Mouse (Mus musculus): ENCODE data around the gene Tfe3. TPM values are rescaled to one million over a fixed set of nuclear protein-coding genes. Genes with fewer than 3 reads are reported as not detected.
A peak's percentile ranks its signal among the peaks of the same experiment; 100 is the strongest.

The Tfe3 gene
- polyA plus RNA-seq, 1 experiment from 2014 or later = 21.9 TPM

DNA sequence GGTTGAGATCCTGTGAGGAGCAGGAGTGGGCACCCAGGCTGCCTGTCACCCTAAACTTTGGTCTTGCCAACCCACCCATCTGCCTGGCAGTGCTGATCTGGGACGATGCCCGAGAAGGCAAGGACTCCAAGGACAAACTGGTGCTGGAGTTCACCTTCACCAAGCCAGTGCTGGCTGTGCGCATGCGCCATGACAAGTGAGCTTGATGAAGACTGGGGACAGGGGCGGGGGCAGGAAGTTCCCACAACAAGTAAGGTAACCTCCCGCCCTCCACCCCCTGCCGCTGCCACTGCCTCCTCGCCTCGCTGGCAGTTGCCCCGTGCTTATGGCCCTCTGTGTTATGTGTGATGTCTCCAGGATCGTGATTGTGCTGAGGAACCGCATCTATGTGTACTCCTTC is 36.5 kb upstream of the Tfe3 start:
- Histone ChIP-seq H3K27ac (ENCODE audit: low read length) (no peak overlapping the region), H3K9ac (replicated peaks; ENCODE audit: low read depth, low read length) (no peak overlapping the region), H3K4me1 (replicated peaks; ENCODE audit: control insufficient read depth, insufficient read depth, low read length) (peaks cover 16% of the 10 kb centered on the region), H3K4me3 (replicated peaks; ENCODE audit: low read length) (no peak overlapping the region), H3K4me2 (ENCODE audit: low read length) (no peak overlapping the region), H3K27me3 (replicated peaks; ENCODE audit: control insufficient read depth, insufficient read depth, low read length) (no peaks in the 10 kb centered on the region), H3K9me3 (ENCODE audit: control insufficient read depth, low read length) (no peaks in the 10 kb centered on the region), H3K36me3 (ENCODE audit: control insufficient read depth, insufficient read depth) (no peaks in the 10 kb centered on the region)
- ATAC-seq = no peak
- WGBS = 88% methylated on average over 12 of the region's 12 CpGs

DNA sequence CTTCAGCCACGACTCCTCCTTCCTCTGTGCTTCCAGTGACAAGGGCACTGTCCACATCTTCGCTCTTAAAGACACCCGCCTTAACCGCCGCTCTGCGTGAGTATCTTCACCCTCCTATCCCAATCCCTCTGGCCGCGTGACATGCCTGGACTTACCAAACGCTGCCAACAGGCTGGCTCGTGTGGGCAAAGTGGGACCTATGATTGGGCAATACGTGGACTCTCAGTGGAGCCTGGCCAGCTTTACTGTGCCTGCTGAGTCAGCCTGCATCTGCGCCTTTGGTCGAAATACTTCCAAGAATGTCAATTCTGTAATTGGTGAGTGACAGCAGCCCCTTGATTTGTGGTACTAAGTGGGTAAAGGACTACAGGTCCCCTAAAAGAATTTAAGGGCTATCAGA is 35.2 kb upstream of the Tfe3 start:
- Histone ChIP-seq H3K27me3 (replicated peaks; ENCODE audit: control insufficient read depth, insufficient read depth, low read length) (no peaks in the 10 kb centered on the region), H3K9me3 (ENCODE audit: control insufficient read depth, low read length) (no peaks in the 10 kb centered on the region), H3K4me1 (replicated peaks; ENCODE audit: control insufficient read depth, insufficient read depth, low read length) (peaks cover 16% of the 10 kb centered on the region), H3K9ac (replicated peaks; ENCODE audit: low read depth, low read length) (no peak overlapping the region), H3K27ac (ENCODE audit: low read length) (no peak overlapping the region), H3K36me3 (ENCODE audit: control insufficient read depth, insufficient read depth) (no peaks in the 10 kb centered on the region), H3K4me2 (ENCODE audit: low read length) (no peak overlapping the region), H3K4me3 (replicated peaks; ENCODE audit: low read length) (no peak overlapping the region)
- no peak for ATAC-seq
- WGBS = 94% methylated on average over 13 of the region's 13 CpGs

DNA sequence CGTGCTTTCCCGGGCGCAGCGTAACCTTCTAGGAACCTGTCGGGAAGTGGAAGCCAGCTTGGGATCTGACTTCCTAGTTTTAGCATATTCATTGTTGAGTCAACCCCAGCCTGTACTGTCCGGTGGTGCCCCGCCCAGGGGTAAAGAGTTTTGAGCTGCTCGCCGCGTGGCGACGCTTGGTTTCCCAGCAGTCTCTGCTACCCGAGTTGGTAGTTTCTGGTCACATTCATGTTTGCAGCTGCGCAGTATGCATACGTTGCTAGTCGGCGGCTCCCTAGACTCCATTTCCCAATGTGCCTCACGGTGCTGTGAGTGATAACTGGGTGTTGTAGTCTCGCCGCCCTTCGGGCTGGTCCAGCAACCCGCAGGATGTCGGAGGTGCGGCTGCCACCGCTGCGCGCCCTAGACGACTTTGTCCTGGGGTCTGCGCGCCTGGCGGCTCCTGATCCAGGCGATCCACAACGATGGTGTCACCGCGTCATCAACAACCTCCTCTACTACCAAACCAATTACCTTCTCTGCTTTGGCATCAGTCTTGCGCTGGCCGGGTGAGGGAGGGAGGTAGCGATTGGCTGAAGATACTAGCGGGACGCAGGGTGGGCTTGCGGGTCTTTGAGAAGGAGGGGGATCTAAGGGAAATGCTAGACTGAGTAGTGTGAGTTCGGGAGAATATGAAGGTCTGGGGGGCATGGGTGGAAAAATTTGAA is 34.0 kb upstream of the Tfe3 start, which contains the start of gene Praf2:
TSS of gene Praf2 (plus strand) at position 225 of the 707 bp plus-strand sequence.
- 19% methylated on average over 42 of the region's 42 CpGs for WGBS
- peak within 1 kb of the TSS; percentile 53 for H3K4me3 ChIP-seq (replicated peaks; ENCODE audit: low read length)
- H3K4me2 ChIP-seq (ENCODE audit: low read length) = peak within 1 kb of the TSS; percentile 69
- no peaks in the 10 kb centered on the region for H3K27me3 ChIP-seq (replicated peaks; ENCODE audit: control insufficient read depth, insufficient read depth, low read length)
- peak within 1 kb of the TSS; percentile 27; the same call in 1 of the 2 replicates for H3K27ac ChIP-seq (ENCODE audit: low read length)
- peak within 1 kb of the TSS; percentile 55 for H3K9ac ChIP-seq (replicated peaks; ENCODE audit: low read depth, low read length)
- peak; percentile 96 for ATAC-seq
- no peaks in the 10 kb centered on the region for H3K36me3 ChIP-seq (ENCODE audit: control insufficient read depth, insufficient read depth)
- H3K9me3 ChIP-seq (ENCODE audit: control insufficient read depth, low read length) = no peaks in the 10 kb centered on the region
- H3K4me1 ChIP-seq (replicated peaks; ENCODE audit: control insufficient read depth, insufficient read depth, low read length) = peaks cover 10% of the 10 kb centered on the region

DNA sequence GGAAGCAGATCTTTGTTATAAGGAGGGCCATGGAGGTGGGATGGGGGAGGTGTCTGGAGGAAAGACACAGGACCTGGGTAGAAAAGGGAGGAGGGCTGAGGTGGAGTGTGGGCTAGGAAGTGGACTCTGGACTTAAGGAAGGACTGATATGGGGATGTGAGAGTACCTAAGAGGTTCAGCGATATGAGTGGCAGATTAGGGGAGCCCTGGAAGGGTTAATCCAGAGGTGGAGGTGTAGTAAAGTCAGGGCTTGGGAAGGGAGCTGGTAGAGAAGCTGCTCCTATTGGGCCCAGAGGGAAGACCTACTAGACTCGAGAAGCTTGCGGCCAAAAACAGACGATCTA is 33.5 kb upstream of the Tfe3 start:
- Histone ChIP-seq H3K9me3 (ENCODE audit: control insufficient read depth, low read length) (no peaks in the 10 kb centered on the region), H3K9ac (replicated peaks; ENCODE audit: low read depth, low read length) (peak overlapping the region; percentile 55), H3K27ac (ENCODE audit: low read length) (no peak overlapping the region), H3K4me1 (replicated peaks; ENCODE audit: control insufficient read depth, insufficient read depth, low read length) (peaks cover 10% of the 10 kb centered on the region), H3K4me3 (replicated peaks; ENCODE audit: low read length) (peak overlapping the region; percentile 53), H3K36me3 (ENCODE audit: control insufficient read depth, insufficient read depth) (no peaks in the 10 kb centered on the region), H3K27me3 (replicated peaks; ENCODE audit: control insufficient read depth, insufficient read depth, low read length) (no peaks in the 10 kb centered on the region), H3K4me2 (ENCODE audit: low read length) (peak overlapping the region; percentile 69)
- ATAC-seq = no peak; the same call in 1 of the 2 replicates
- 37% methylated on average over 4 of the region's 4 CpGs for WGBS

DNA sequence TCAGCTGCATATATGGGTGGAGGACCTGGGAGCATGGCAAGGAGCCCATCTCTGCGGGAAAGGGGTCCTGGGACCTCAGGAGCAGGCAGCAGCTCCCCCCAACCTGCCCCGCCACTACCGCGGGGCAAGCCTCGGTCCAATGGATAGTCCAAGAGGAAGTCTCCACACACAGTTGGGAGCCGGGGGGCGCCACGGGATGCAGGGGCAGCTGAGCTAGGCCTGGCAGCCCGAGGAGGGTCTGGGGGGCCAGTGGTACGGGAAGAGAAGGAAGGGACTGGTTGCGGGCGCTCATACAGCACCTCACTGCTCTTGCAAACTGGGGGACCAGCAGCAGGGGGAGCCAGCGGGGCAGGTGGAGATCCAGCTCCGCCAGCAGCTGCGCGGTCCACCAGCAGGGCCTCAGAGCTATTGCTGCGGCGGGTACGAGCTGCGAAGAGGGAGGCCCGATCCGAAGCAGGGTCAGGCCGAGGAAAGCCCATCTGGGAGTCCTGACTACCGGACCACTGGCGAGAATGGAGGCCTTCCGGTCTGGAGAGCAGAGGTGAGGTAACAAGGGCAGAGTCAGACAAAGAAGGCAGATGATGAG is 28.7 kb upstream of the Tfe3 start:
- Histone ChIP-seq H3K9ac (replicated peaks; ENCODE audit: low read depth, low read length) (no peak overlapping the region), H3K4me1 (replicated peaks; ENCODE audit: control insufficient read depth, insufficient read depth, low read length) (peaks cover 6% of the 10 kb centered on the region), H3K36me3 (ENCODE audit: control insufficient read depth, insufficient read depth) (0 out of 2 replicates have a peak, but pooled peaks cover 8% of the 10 kb centered on the region), H3K9me3 (ENCODE audit: control insufficient read depth, low read length) (no peaks in the 10 kb centered on the region), H3K27ac (ENCODE audit: low read length) (no peak overlapping the region), H3K4me2 (ENCODE audit: low read length) (no peak overlapping the region), H3K4me3 (replicated peaks; ENCODE audit: low read length) (no peak overlapping the region), H3K27me3 (replicated peaks; ENCODE audit: control insufficient read depth, insufficient read depth, low read length) (no peaks in the 10 kb centered on the region)
- ATAC-seq = no peak
- WGBS = 28% methylated on average over 25 of the region's 26 CpGs

DNA sequence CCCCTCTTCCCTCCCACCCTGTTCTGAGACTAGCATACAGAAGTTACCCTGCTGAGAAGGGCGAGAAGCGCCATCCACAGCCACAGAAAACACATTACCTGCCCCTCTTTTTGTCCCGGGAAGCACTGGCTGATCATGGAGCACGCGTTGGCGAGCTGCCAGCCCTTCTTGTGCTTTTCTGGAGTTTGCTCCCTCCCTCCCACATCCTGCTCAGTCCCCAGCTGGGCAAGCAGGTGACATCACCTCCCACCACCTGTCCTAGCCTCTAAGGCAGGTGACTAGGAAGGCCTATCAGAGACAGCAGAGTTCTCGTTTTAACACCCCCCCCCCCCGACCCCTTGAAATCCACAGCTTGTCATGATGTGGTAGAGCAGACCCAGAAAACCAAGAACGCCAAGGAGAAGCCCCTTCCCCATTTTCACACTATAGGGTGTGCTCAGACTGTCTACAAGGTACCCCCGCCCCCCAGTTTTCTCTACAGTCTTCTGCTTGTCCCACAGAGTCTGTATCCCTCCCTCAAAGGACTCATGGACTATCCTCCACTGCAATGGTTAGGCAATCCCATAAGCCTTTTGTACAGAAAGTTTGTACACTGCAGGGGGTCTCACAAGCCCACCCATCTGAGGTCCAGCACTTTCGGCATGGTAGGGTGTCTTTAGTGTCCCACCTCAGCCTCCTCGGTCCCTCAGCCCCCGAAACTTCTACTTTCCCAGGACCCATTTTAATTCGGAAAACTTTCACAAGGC is 22.9 kb upstream of the Tfe3 start:
- WGBS = 63% methylated on average over 11 of the region's 14 CpGs
- Histone ChIP-seq H3K36me3 (ENCODE audit: control insufficient read depth, insufficient read depth) (0 out of 2 replicates have a peak, but pooled peaks cover 8% of the 10 kb centered on the region), H3K9me3 (ENCODE audit: control insufficient read depth, low read length) (no peaks in the 10 kb centered on the region), H3K27me3 (replicated peaks; ENCODE audit: control insufficient read depth, insufficient read depth, low read length) (no peaks in the 10 kb centered on the region), H3K4me2 (ENCODE audit: low read length) (no peak overlapping the region), H3K4me1 (replicated peaks; ENCODE audit: control insufficient read depth, insufficient read depth, low read length) (peaks cover 4% of the 10 kb centered on the region; the same call in 1 of the 2 replicates), H3K9ac (replicated peaks; ENCODE audit: low read depth, low read length) (no peak overlapping the region), H3K4me3 (replicated peaks; ENCODE audit: low read length) (no peak overlapping the region), H3K27ac (ENCODE audit: low read length) (no peak overlapping the region)
- ATAC-seq = no peak

DNA sequence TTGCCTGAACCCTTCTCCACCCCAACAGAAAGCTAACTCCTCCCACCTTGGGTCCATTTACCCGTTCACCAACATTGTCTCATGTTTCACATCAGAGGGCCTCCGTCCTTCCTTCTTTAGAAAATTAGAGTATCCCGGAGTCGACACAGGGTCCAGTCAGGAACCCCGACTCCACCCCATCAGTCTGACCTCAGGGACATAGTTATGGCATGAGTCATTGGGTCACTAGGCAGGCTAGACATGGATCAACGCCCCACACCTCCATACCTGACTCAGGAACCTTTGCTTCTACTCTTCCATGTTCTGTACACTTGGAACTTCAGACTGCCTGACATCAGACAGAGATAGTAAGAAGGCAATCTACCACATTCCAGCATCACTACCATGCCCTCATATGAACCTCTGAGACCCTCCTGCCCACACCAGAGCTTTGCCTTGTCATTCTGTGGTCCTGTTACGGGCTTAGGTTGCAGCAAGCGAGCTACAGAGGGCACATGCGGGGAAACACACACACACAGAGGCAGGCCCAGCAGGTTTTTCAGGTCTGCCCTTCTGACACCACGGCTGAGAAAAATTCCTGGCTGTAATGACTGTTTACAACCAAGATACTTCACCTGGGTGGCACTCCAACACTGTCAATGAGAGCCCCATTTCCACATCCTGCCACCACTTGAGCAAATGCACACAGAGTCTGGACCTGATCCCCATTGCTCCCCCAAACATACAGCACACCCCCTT is 22.1 kb upstream of the Tfe3 start:
- Histone ChIP-seq H3K4me2 (ENCODE audit: low read length) (no peak overlapping the region), H3K9ac (replicated peaks; ENCODE audit: low read depth, low read length) (no peak overlapping the region), H3K4me1 (replicated peaks; ENCODE audit: control insufficient read depth, insufficient read depth, low read length) (peaks cover 4% of the 10 kb centered on the region; the same call in 1 of the 2 replicates), H3K4me3 (replicated peaks; ENCODE audit: low read length) (no peak overlapping the region), H3K27ac (ENCODE audit: low read length) (no peak overlapping the region), H3K27me3 (replicated peaks; ENCODE audit: control insufficient read depth, insufficient read depth, low read length) (no peaks in the 10 kb centered on the region), H3K36me3 (ENCODE audit: control insufficient read depth, insufficient read depth) (0 out of 2 replicates have a peak, but pooled peaks cover 8% of the 10 kb centered on the region), H3K9me3 (ENCODE audit: control insufficient read depth, low read length) (no peaks in the 10 kb centered on the region)
- WGBS = 79% methylated on average over 10 of the region's 10 CpGs
- no peak for ATAC-seq

DNA sequence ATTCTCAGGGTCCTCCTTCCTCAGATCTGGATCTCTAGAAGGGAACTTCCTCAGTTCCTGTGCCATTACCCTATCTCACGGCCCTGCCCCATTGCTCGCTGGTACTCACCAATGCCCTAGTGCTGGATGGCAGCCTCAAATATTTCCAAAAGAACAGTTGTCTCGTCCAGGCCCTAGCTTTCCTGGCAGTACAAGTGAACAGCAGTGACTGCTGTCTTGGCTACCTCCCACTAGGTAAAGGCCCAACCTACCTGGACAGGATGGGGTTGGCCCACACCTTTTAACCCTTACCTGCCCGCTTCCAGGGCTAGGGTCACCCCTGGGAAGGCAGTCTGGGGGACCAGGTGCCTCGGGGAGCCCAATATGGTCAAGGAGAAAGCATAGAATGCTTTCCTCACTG is 21.3 kb upstream of the Tfe3 start:
- Histone ChIP-seq H3K9ac (replicated peaks; ENCODE audit: low read depth, low read length) (no peak overlapping the region), H3K9me3 (ENCODE audit: control insufficient read depth, low read length) (no peaks in the 10 kb centered on the region), H3K4me1 (replicated peaks; ENCODE audit: control insufficient read depth, insufficient read depth, low read length) (peaks cover 4% of the 10 kb centered on the region; the same call in 1 of the 2 replicates), H3K27ac (ENCODE audit: low read length) (no peak overlapping the region), H3K4me3 (replicated peaks; ENCODE audit: low read length) (no peak overlapping the region), H3K27me3 (replicated peaks; ENCODE audit: control insufficient read depth, insufficient read depth, low read length) (no peaks in the 10 kb centered on the region), H3K4me2 (ENCODE audit: low read length) (no peak overlapping the region), H3K36me3 (ENCODE audit: control insufficient read depth, insufficient read depth) (0 out of 2 replicates have a peak, but pooled peaks cover 6% of the 10 kb centered on the region)
- 87% methylated on average over 5 of the region's 5 CpGs for WGBS
- no peak for ATAC-seq

DNA sequence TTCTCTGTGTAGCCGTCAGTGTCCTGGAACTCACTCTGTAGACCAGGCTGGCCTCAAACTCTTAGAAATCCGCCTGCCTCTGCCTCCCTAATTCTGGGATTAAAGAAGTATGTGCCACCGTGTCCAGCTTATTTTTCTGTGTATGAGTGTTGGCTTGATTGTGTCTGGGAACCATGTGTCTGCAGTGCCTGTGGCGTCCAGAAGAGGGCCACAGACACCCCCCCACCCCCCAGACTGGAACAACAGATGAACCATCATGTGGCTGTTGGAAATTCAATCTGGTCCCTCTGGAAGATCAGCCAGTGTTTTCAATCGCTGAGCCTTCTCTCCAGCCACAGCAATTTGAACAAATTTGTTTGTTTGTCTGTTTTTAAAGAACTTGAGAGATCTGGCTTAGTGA is 18.9 kb upstream of the Tfe3 start:
- Histone ChIP-seq H3K9ac (replicated peaks; ENCODE audit: low read depth, low read length) (no peak overlapping the region), H3K36me3 (ENCODE audit: control insufficient read depth, insufficient read depth) (no peaks in the 10 kb centered on the region), H3K4me1 (replicated peaks; ENCODE audit: control insufficient read depth, insufficient read depth, low read length) (peaks cover 4% of the 10 kb centered on the region; the same call in 1 of the 2 replicates), H3K4me3 (replicated peaks; ENCODE audit: low read length) (no peak overlapping the region), H3K4me2 (ENCODE audit: low read length) (no peak overlapping the region), H3K27ac (ENCODE audit: low read length) (no peak overlapping the region), H3K9me3 (ENCODE audit: control insufficient read depth, low read length) (no peaks in the 10 kb centered on the region), H3K27me3 (replicated peaks; ENCODE audit: control insufficient read depth, insufficient read depth, low read length) (no peaks in the 10 kb centered on the region)
- 53% methylated on average over 5 of the region's 5 CpGs for WGBS
- ATAC-seq = no peak
